8 mouse cellular contexts compared by ENCODE assay signal in the genomic region with DNA sequence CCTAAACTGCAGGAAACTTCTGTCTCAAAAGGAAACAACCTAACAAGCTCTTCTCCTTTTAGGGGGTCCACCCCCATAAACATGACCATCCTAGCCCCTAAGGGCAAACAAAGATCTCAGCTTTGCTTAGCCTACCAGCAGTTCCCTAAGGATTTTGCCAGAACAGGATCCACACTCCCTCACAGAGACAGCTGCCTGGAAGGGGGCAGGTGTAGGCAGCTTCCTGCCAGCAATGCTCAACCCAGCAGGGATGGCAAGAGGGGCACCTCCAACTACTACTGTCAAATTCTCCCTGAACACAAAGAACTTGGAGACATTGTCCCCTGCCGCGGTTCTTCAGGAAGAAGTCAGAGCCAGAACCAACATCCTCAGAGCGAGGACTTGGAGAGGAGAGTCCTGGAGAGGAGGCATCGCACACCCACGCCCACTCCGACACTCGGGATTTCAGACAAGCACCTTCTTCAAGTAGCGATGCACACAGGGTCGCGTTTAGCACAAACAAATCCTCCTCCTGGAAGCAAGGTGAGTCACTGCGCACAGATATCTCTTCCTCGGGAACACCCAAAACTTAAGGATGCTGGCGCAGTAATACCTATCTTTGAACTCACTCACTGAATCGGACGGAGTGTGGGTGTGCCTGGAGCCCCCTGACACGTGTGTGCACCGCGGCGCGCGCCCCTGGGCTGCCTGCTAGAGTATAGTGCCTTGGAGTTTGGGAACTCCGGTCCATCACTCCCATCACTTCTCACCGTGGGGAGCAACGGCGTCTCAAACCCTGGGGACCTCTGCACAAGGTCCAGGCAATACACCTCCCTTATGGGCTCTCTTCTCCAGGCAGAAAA. TPM values are rescaled to one million over a fixed set of nuclear protein-coding genes. Genes with fewer than 3 reads are reported as not detected.
A peak's percentile ranks its signal among the peaks of the same experiment; 100 is the strongest.
DNase-seq lines count a peak whose midpoint lies in the region; ATAC-seq and TF ChIP-seq lines count a peak whose summit lies in the region.

No protein-coding gene starts in this region.

- H3K36me3 ChIP-seq in ES-Bruce4 (ENCODE audit: control insufficient read depth, insufficient read depth, low read length, poor library complexity, severe bottlenecking) = no peaks in the 10 kb centered on the region
- no peaks in the 10 kb centered on the region for H3K36me3 ChIP-seq in forebrain, embryonic 10.5 days (replicated peaks)
- H3K36me3 ChIP-seq in neural tube, embryonic 14.5 days (ENCODE audit: control insufficient read depth, insufficient read depth, low read length) = no peaks in the 10 kb centered on the region

- under 1% methylated on average over 25 of the region's 25 CpGs for WGBS in forebrain, embryonic 10.5 days
- WGBS in neural tube, embryonic 14.5 days = under 1% methylated on average over 25 of the region's 25 CpGs

- no peaks in the 10 kb centered on the region for H3K9me3 ChIP-seq in ES-Bruce4 (replicated peaks; ENCODE audit: control insufficient read depth, insufficient read depth, low read length, poor library complexity, severe bottlenecking)
- peaks cover 8% of the 10 kb centered on the region; the same call in 1 of the 2 replicates for H3K9me3 ChIP-seq in forebrain, embryonic 10.5 days
- no peaks in the 10 kb centered on the region for H3K9me3 ChIP-seq in neural tube, embryonic 14.5 days (ENCODE audit: control insufficient read depth, low read length)

- no peak overlapping the region for H3K27ac ChIP-seq in ES-Bruce4 (ENCODE audit: insufficient read depth, low read length)
- H3K27ac ChIP-seq in forebrain, embryonic 10.5 days = peak overlapping the region; percentile 79
- H3K27ac ChIP-seq in neural tube, embryonic 14.5 days (ENCODE audit: low read depth, low read length) = no peak overlapping the region

- peak; percentile 54 for ATAC-seq in frontal cortex, adult (ENCODE audit: low TSS enrichment)
- ATAC-seq in neural tube, embryonic 14.5 days (ENCODE audit: low read depth) = peak; percentile 35; the same call in 1 of the 2 replicates

- peaks cover 16% of the 10 kb centered on the region for H3K4me1 ChIP-seq in ES-Bruce4 (ENCODE audit: control insufficient read depth, insufficient read depth, low read length)
- H3K4me1 ChIP-seq in forebrain, embryonic 10.5 days = peaks cover 36% of the 10 kb centered on the region
- peaks cover 11% of the 10 kb centered on the region for H3K4me1 ChIP-seq in neural tube, embryonic 14.5 days (ENCODE audit: control insufficient read depth, insufficient read depth, low read length)

- H3K9ac ChIP-seq in ES-Bruce4 (ENCODE audit: low read depth, poor library complexity, severe bottlenecking) = peak overlapping the region; percentile 81
- H3K9ac ChIP-seq in neural tube, embryonic 14.5 days (replicated peaks; ENCODE audit: low read depth, low read length) = peak overlapping the region; percentile 39

- TF ChIP-seq EP300 in ES-Bruce4 (IDR thresholded peaks at IDR 0.05; ENCODE audit: insufficient read depth, low read depth, low read length) = no peak

- TF ChIP-seq POLR2A in ES-Bruce4 (IDR thresholded peaks at IDR 0.05; ENCODE audit: insufficient read depth, low read length) = no peak

- H3K4me2 ChIP-seq in neural tube, embryonic 14.5 days (ENCODE audit: low read depth, low read length) = peak overlapping the region; percentile 100

- H3K27me3 ChIP-seq in ES-Bruce4 (ENCODE audit: control insufficient read depth, insufficient read depth, low read length, poor library complexity, severe bottlenecking) = no peaks in the 10 kb centered on the region
- H3K27me3 ChIP-seq in forebrain, embryonic 10.5 days (ENCODE audit: poor library complexity, severe bottlenecking) = peaks cover 70% of the 10 kb centered on the region
- H3K27me3 ChIP-seq in neural tube, embryonic 14.5 days (ENCODE audit: control insufficient read depth, insufficient read depth, low read length) = peaks cover 36% of the 10 kb centered on the region

- DNase-seq in frontal cortex, postnatal 10 days (ENCODE audit: low spot score in 2 of 2) = no peak
- DNase-seq in forebrain, embryonic 10.5 days (ENCODE audit: extremely low spot score, low spot score) = no peak
- peak; percentile 17 for DNase-seq in kidney, postnatal 10 days
- DNase-seq in natural killer cell, adult 2 months (ENCODE audit: low spot score in 2 of 2) = no peak
- no peak for DNase-seq in left cerebral cortex, adult 8-10 months (ENCODE audit: low spot score in 2 of 2)

- peak overlapping the region; percentile 56 for H3K4me3 ChIP-seq in ES-Bruce4 (ENCODE audit: low read depth, low read length)
- H3K4me3 ChIP-seq in forebrain, embryonic 10.5 days = peak overlapping the region; percentile 79
- peak overlapping the region; percentile 58 for H3K4me3 ChIP-seq in neural tube, embryonic 14.5 days (ENCODE audit: low read depth, low read length)

- TF ChIP-seq CTCF in ES-Bruce4 (IDR thresholded peaks at IDR 0.05; ENCODE audit: low read depth, low read length) = no peak

RNA-seq across cellular contexts. Expression of a gene that starts 1.1 kb away (rescaled TPM):
- 29.9 and 31.8 TPM in 2 replicates for polyA plus RNA-seq in ES-Bruce4 (2011; ENCODE audit: insufficient read depth, insufficient read length, low read depth, missing spikeins)
- polyA plus RNA-seq in forebrain, embryonic 10.5 days (2016; fragmentation: Nextera tagmentation; extraction: Ambion mirVana) = 1.4 and 2.1 TPM in 2 replicates
- polyA plus RNA-seq in neural tube, embryonic 14.5 days (2014; fragmentation: Nextera tagmentation; extraction: Ambion mirVana) = 0.24 and 0.57 TPM in 2 replicates
- 1 to 10 TPM in 2 of 4 experiments, under 1 TPM in 2; 0.57 to 1.7 (median 0.92) TPM for total RNA-seq in left cerebral cortex, adult 8-10 months (2022)

RNA-seq across cellular contexts. Expression of a gene that starts 56.1 kb away (rescaled TPM):
- polyA plus RNA-seq in ES-Bruce4 (2011; ENCODE audit: insufficient read depth, insufficient read length, low read depth, missing spikeins) = 49.1 and 57.4 TPM in 2 replicates
- polyA plus RNA-seq in forebrain, embryonic 10.5 days (2016; fragmentation: Nextera tagmentation; extraction: Ambion mirVana) = 20.0 and 21.6 TPM in 2 replicates
- 17.7 and 22.4 TPM in 2 replicates for polyA plus RNA-seq in neural tube, embryonic 14.5 days (2014; fragmentation: Nextera tagmentation; extraction: Ambion mirVana)
- total RNA-seq in left cerebral cortex, adult 8-10 months (2022) = 10 to 100 TPM; 16.6 to 22.1 (median 20.2) TPM
